Mouse (Mus musculus): ENCODE results near the gene Cenpw.

The Cenpw gene

GRCm38 (mm10) chr10:30199916-30200826, at the start of gene Cenpw:
Gene Cenpw, minus strand, starts transcription at chr10:30200560.
- no peak for DNase-seq (ENCODE audit: extremely low read depth, low read depth, low spot score)

DNA sequence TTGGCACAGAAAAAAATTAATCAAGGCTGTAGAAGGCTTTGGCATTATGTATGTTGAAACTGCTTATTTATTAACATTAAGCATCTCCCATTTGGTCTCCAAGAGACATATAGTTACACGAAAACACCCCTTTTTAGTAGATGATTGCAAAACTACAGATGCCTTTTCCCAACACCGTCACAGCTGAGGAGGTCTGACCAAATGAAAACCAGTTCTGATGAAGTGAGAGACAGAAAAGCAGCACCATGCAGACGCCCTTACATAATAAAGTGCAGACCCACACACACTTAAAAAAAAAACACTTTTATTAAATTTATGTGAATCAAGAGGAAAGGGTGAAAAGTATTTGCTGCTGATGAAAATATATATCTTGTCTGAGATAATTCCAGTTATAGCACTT, 49.3 kb upstream of the Cenpw start:
- DNase-seq (ENCODE audit: extremely low read depth, low read depth, low spot score) = no peak

- DNase-seq (ENCODE audit: extremely low read depth, low read depth, low spot score) = no peak
Measured at GRCm38 (mm10) chr10:30199501-30199900, 859 bp downstream of the Cenpw start.

GRCm38 (mm10) chr10:30167700-30168099, 32.7 kb downstream of the Cenpw start:
- DNase-seq (ENCODE audit: extremely low read depth, low read depth, low spot score) = no peak
